Mouse (Mus musculus): ENCODE data around the gene Zfp933. TPM values are rescaled to one million over a fixed set of nuclear protein-coding genes. Genes with fewer than 3 reads are reported as not detected.

The Zfp933 gene
- polyA plus RNA-seq, 1 experiment, result 0.55 TPM

DNA sequence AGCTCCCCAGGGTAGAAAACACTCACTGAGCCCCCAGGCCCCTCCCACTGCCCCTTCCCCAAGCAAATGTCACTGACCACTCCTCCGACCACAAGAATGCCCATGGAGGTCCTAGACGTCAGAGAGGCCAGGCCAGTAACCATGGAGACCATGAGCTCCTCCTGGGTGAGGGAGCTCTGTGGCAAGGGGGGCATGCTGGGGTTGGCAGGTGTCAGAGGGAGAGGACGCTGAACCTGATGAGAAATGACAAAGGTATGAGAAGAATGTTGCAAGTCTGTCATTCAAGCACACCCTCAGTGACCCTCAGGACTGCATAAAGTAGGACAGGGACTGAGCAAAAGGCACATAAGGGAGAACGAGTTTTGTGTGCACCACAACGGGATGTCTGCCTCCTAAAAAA is 31.7 kb upstream of the Zfp933 start:
- no peak overlapping the region for H3K4me3 ChIP-seq (ENCODE audit: insufficient read depth, poor library complexity, severe bottlenecking)
- no peaks in the 10 kb centered on the region for H3K27me3 ChIP-seq (ENCODE audit: control insufficient read depth, insufficient read depth, insufficient read length)
- no peak overlapping the region for H3ac ChIP-seq (ENCODE audit: control insufficient read depth, insufficient read length, low read depth)
- H3K79me2 ChIP-seq (ENCODE audit: control insufficient read depth, insufficient read depth), result no peaks in the 10 kb centered on the region
- H3K36me3 ChIP-seq (ENCODE audit: control insufficient read depth, insufficient read depth), result peaks cover 84% of the 10 kb centered on the region
- no peak for TF ChIP-seq FOSL1 (IDR thresholded peaks at IDR 0.05; ENCODE audit: insufficient read depth, low read length, poor library complexity, severe bottlenecking)
- no peak for TF ChIP-seq MYOG (IDR thresholded peaks at IDR 0.05; ENCODE audit: control insufficient read depth, extremely low read depth, insufficient read length)
- no peak for TF ChIP-seq MYOD1 (IDR thresholded peaks at IDR 0.05; ENCODE audit: control insufficient read depth, insufficient read length, low read depth)
- no peak for TF ChIP-seq CEBPB (IDR thresholded peaks at IDR 0.05; ENCODE audit: low read depth)
- no peak for TF ChIP-seq USF1 (IDR thresholded peaks at IDR 0.05; ENCODE audit: low read depth)
- no peak for TF ChIP-seq CTCF (IDR thresholded peaks at IDR 0.05; ENCODE audit: control insufficient read depth, insufficient read depth, insufficient read length)
- TF ChIP-seq MAX (IDR thresholded peaks at IDR 0.05), result no peak
- H3K79me3 ChIP-seq (ENCODE audit: low read depth), result no peaks in the 10 kb centered on the region

DNA sequence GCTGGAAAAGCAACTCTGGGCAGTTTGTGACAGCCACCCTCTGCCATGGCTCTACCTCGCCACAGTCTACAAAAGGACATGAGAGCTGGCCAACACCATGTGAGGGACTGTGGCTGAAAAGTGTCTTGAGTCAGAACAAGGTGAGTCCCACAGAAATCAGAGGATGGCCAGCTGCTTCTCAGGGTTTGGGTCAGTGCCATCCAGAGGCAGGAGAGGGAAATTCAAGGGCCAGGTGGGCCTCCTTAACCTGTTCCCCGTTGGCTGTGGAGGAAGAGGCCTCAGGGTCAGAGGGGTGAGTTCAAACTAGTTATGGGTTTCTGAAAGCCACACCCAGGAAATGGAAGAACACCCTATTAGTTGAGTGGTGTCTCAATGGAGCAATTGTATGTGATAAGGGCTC is 31.3 kb upstream of the Zfp933 start:
- Histone ChIP-seq H3K79me3 (ENCODE audit: low read depth) (no peaks in the 10 kb centered on the region), H3K36me3 (ENCODE audit: control insufficient read depth, insufficient read depth) (peaks cover 84% of the 10 kb centered on the region)

DNA sequence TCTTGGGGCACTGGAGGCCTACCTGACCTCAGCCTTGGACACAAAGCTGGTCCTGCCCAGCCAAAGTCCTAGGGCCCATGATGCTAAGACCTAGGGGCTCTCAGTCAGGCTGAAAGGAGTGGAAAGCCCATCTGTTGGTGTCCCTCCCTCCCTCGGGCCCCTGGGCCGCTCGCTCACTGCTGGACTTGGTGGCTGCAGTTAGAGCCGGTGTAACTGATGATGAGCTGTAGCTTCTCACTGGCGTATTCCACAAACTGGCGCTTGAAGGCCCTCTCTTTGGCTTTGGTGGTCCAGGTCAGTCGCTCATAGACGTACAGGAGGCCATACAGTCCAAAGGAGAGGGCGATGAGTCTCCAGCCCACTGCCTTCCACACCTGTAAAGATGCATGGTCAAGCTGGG is 30.4 kb upstream of the Zfp933 start:
- Histone ChIP-seq H3K4me3 (ENCODE audit: insufficient read depth, poor library complexity, severe bottlenecking) (no peak overlapping the region), H3ac (ENCODE audit: control insufficient read depth, insufficient read length, low read depth) (no peak overlapping the region), H3K36me3 (ENCODE audit: control insufficient read depth, insufficient read depth) (peaks cover 84% of the 10 kb centered on the region), H3K79me3 (ENCODE audit: low read depth) (no peaks in the 10 kb centered on the region), H3K27me3 (ENCODE audit: control insufficient read depth, insufficient read depth, insufficient read length) (no peaks in the 10 kb centered on the region), H3K79me2 (ENCODE audit: control insufficient read depth, insufficient read depth) (no peaks in the 10 kb centered on the region)
- TF ChIP-seq USF1 (IDR thresholded peaks at IDR 0.05; ENCODE audit: low read depth) (no peak), CTCF (IDR thresholded peaks at IDR 0.05; ENCODE audit: control insufficient read depth, insufficient read depth, insufficient read length) (no peak), CEBPB (IDR thresholded peaks at IDR 0.05; ENCODE audit: low read depth) (no peak), MYOG (IDR thresholded peaks at IDR 0.05; ENCODE audit: control insufficient read depth, extremely low read depth, insufficient read length) (no peak), FOSL1 (IDR thresholded peaks at IDR 0.05; ENCODE audit: insufficient read depth, low read length, poor library complexity, severe bottlenecking) (no peak), MAX (IDR thresholded peaks at IDR 0.05) (no peak), MYOD1 (IDR thresholded peaks at IDR 0.05; ENCODE audit: control insufficient read depth, insufficient read length, low read depth) (no peak)

More for the DNA sequence above, 31.3 kb upstream of the Zfp933 start:
- no peak overlapping the region for H3ac ChIP-seq (ENCODE audit: control insufficient read depth, insufficient read length, low read depth)
- H3K27me3 ChIP-seq (ENCODE audit: control insufficient read depth, insufficient read depth, insufficient read length), result no peaks in the 10 kb centered on the region
- H3K4me3 ChIP-seq (ENCODE audit: insufficient read depth, poor library complexity, severe bottlenecking), result no peak overlapping the region
- no peaks in the 10 kb centered on the region for H3K79me2 ChIP-seq (ENCODE audit: control insufficient read depth, insufficient read depth)
- TF ChIP-seq CTCF (IDR thresholded peaks at IDR 0.05; ENCODE audit: control insufficient read depth, insufficient read depth, insufficient read length), result no peak
- no peak for TF ChIP-seq USF1 (IDR thresholded peaks at IDR 0.05; ENCODE audit: low read depth)
- TF ChIP-seq MYOD1 (IDR thresholded peaks at IDR 0.05; ENCODE audit: control insufficient read depth, insufficient read length, low read depth), result no peak
- no peak for TF ChIP-seq MYOG (IDR thresholded peaks at IDR 0.05; ENCODE audit: control insufficient read depth, extremely low read depth, insufficient read length)
- no peak for TF ChIP-seq MAX (IDR thresholded peaks at IDR 0.05)
- no peak for TF ChIP-seq CEBPB (IDR thresholded peaks at IDR 0.05; ENCODE audit: low read depth)
- no peak for TF ChIP-seq FOSL1 (IDR thresholded peaks at IDR 0.05; ENCODE audit: insufficient read depth, low read length, poor library complexity, severe bottlenecking)

DNA sequence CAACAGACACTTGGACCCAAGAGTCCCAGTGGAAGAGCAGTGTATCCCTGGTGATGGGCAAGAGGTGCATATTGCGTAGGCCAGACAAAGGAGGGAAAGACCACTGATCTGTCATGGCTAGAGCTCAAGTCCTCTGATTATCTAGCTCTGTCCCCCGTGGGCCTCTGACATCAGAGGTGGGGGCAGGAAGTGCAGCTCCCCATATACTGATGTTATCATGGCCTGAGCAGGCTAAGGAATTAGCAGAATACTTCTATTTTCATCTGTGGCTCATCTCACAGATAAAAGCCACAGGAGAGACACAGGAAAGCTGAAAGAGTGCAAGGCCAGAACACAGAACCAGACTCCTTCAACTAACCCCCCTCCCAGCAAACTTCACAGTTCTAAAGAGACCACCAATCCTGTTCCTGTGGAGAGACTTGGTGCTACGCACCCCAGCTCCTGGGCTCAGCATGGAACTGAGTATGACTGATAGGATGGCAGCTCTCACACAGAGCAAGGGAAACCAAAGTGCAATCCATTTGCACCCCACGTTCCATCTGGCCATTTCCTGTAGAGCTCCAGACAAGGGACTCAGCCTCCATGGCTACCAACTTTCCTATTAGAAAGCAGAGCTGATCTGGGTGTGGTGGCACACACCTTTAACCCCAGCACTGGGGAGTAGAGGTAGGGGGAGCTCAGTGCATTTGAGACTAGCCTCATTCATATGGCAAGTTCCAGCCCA is 27.8 kb upstream of the Zfp933 start:
- peaks cover 75% of the 10 kb centered on the region for H3K36me3 ChIP-seq (ENCODE audit: control insufficient read depth, insufficient read depth)
- TF ChIP-seq MYOD1 (IDR thresholded peaks at IDR 0.05; ENCODE audit: control insufficient read depth, insufficient read length, low read depth), result no peak
- no peak for TF ChIP-seq MYOG (IDR thresholded peaks at IDR 0.05; ENCODE audit: control insufficient read depth, extremely low read depth, insufficient read length)
- TF ChIP-seq CEBPB (IDR thresholded peaks at IDR 0.05; ENCODE audit: low read depth), result no peak
- no peak for TF ChIP-seq USF1 (IDR thresholded peaks at IDR 0.05; ENCODE audit: low read depth)
- TF ChIP-seq MAX (IDR thresholded peaks at IDR 0.05), result no peak
- no peak for TF ChIP-seq CTCF (IDR thresholded peaks at IDR 0.05; ENCODE audit: control insufficient read depth, insufficient read depth, insufficient read length)
- TF ChIP-seq FOSL1 (IDR thresholded peaks at IDR 0.05; ENCODE audit: insufficient read depth, low read length, poor library complexity, severe bottlenecking), result no peak
- H3K79me3 ChIP-seq (ENCODE audit: low read depth), result peaks cover 3% of the 10 kb centered on the region
- H3K27me3 ChIP-seq (ENCODE audit: control insufficient read depth, insufficient read depth, insufficient read length), result no peaks in the 10 kb centered on the region
- H3ac ChIP-seq (ENCODE audit: control insufficient read depth, insufficient read length, low read depth), result no peak overlapping the region
- H3K4me3 ChIP-seq (ENCODE audit: insufficient read depth, poor library complexity, severe bottlenecking), result no peak overlapping the region
- H3K79me2 ChIP-seq (ENCODE audit: control insufficient read depth, insufficient read depth), result no peaks in the 10 kb centered on the region

DNA sequence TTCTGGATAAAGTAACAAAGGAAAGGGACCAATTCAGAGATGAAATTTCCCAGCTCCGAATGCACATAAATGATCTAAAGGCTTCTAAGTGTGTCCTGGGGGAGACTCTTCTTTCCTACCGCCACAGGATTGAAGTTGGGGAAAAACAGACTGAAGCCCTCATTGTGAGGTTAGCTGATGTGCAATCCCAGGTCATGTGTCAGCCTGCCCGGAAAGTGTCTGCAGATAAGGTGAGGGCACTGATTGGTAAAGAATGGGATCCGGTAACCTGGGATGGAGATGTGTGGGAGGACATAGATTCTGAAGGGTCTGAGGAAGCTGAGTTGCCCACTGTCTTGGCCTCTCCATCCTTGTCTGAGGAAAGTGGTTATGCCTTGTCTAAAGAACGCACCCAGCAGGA is 21.1 kb upstream of the Zfp933 start:
- Histone ChIP-seq H3K27me3 (ENCODE audit: control insufficient read depth, insufficient read depth, insufficient read length) (no peaks in the 10 kb centered on the region), H3K79me3 (ENCODE audit: low read depth) (peaks cover 22% of the 10 kb centered on the region), H3K79me2 (ENCODE audit: control insufficient read depth, insufficient read depth) (peaks cover 21% of the 10 kb centered on the region), H3K36me3 (ENCODE audit: control insufficient read depth, insufficient read depth) (peaks cover 32% of the 10 kb centered on the region), H3ac (ENCODE audit: control insufficient read depth, insufficient read length, low read depth) (peak overlapping the region; percentile 44), H3K4me3 (ENCODE audit: insufficient read depth, poor library complexity, severe bottlenecking) (peak overlapping the region; percentile 79)
- no peak for TF ChIP-seq USF1 (IDR thresholded peaks at IDR 0.05; ENCODE audit: low read depth)
- TF ChIP-seq MYOD1 (IDR thresholded peaks at IDR 0.05; ENCODE audit: control insufficient read depth, insufficient read length, low read depth), result no peak
- TF ChIP-seq CEBPB (IDR thresholded peaks at IDR 0.05; ENCODE audit: low read depth), result no peak
